Mouse (Mus musculus) erythroid progenitor cell, adult 5-6 weeks (primary cell): ENCODE data around the gene Gm21887. TPM values are rescaled to one million over a fixed set of nuclear protein-coding genes. Genes with fewer than 3 reads are reported as not detected.

Experiments used
- total RNA-seq, 2 experiments: library from RNA; stranded (forward) in 1 of 2; stranded (reverse) in 1 of 2; fragments of 150-400 nt in 1 of 2; fragments of 186-747, 209-891 nt in 1 of 2; gene quantifications; 2 replicates each; pipeline versions ENCODE4 v1.2.3 to v1.2.4; 2015 to 2017; ENCODE audit warnings: low replicate concordance in 2 of 2

Gm21887 gene
- total RNA-seq, 2 experiments from 2014 or later, result 47.4 to 67.6 TPM

Other genes with a start within 250 kb of the Gm21887 start
- gene 4933400A11Rik, start 230.0 kb upstream of the Gm21887 start, total RNA-seq (2015; ENCODE audit: low replicate concordance), result not detected in 2 replicates
- not detected in 2 replicates for gene 4933400A11Rik, start 230.0 kb upstream of the Gm21887 start, total RNA-seq (2017; ENCODE audit: low replicate concordance)